Mouse (Mus musculus): Measurements from ENCODE around the gene 2310039H08Rik. TPM values are rescaled to one million over a fixed set of nuclear protein-coding genes. Genes with fewer than 3 reads are reported as not detected.

The 2310039H08Rik gene
- polyA plus RNA-seq (2012; rRNA removed): 173 and 174 TPM in 2 replicates

GRCm38 (mm10) chr17:46772404-46773277, at the start of gene 2310039H08Rik:
2310039H08Rik (plus strand) TSS chr17:46772635.

GRCm38 (mm10) chr17:46728904-46729318, 43.5 kb upstream of the 2310039H08Rik start, which contains the start of gene Gnmt:
Gnmt (minus strand) TSS chr17:46729168.

GRCm38 (mm10) chr17:46751794-46752556, 20.5 kb upstream of the 2310039H08Rik start, which contains the start of gene Cnpy3:
Cnpy3 (minus strand) TSS chr17:46752214.

DNA sequence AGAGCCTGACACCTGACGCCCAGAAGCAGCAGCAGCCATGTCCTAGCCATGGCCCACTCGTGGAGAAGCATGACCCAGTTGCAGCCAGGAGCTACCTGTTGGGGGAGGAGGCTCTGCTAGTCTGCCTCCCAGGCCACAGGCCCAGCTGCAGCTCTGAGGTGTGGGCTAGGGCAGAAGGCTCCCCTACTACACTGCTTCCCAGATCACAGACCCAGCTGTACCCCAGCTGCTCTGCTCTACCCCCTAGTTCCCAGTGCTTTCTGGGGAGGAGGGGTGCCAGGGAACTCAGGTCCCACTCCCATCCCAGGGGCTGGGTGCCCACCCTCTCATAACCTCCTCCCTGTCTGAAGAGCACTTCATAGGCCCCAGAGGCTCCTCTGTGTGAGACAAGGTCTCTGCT, 8.9 kb upstream of the 2310039H08Rik start, which contains the start of gene Ptcra:
Gene Ptcra, minus strand, starts transcription at position 169 of the 400 bp plus-strand sequence.

DNA sequence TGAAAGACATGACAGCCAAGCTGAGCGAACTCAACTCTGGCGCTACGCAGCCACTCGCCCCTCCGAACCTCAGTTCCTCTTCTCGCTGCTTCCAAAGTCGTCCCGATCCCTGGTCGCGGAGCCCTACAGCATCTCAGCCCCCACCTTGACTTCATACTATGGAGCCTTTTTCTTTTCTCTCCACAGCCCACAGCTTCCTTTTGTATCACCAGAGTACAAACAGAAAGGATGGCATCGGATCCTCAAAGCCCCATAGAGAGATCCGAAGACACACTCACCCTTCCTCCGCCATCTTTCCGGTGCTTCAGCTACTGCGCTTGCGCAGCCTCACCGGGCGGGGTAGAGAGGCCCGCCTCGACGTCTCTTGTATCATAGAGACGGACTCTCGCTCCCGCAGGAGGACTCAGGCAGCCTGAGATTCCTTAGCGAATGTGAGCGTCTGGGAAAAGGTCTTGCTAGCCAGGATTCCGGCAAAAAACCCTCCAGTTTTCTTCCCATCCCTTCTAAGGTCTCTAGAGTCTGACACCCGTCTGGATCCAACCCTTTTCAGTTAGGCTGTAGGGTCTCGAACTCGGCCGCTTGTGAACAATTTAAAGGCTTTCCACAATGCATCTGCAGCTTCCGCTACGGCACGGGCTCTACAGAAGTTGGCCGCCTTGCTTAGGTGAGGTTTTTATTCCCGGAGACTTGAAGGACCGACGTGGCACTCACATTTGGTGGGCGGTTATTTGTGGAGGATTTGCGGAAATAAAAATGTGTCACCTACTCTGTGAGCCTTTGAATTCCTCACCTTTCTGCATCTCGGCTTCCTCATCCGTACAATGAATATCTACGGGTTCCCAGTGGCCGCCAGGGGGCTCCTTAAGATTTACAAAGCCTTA, 10.1 kb downstream of the 2310039H08Rik start, which contains the start of gene Rpl7l1:
Gene Rpl7l1, minus strand, starts transcription at position 332 of the 881 bp plus-strand sequence.

Other genes with a start within 250 kb of the 2310039H08Rik start
- gene Cul9, start 226.2 kb upstream of the 2310039H08Rik start, polyA plus RNA-seq (2012; rRNA removed): 12.2 and 12.8 TPM in 2 replicates
- 229 and 257 TPM in 2 replicates for gene Srf, start 216.5 kb upstream of the 2310039H08Rik start, polyA plus RNA-seq (2012; rRNA removed)
- gene Ptk7, start 143.1 kb upstream of the 2310039H08Rik start, polyA plus RNA-seq (2012; rRNA removed): 18.7 and 23.5 TPM in 2 replicates
- 104 and 125 TPM in 2 replicates for gene Klc4, start 126.6 kb upstream of the 2310039H08Rik start, polyA plus RNA-seq (2012; rRNA removed)
- 114 and 139 TPM in 2 replicates for gene Mrpl2, start 126.4 kb upstream of the 2310039H08Rik start, polyA plus RNA-seq (2012; rRNA removed)
- gene Cul7, start 122.3 kb upstream of the 2310039H08Rik start, polyA plus RNA-seq (2012; rRNA removed): 23.0 and 25.6 TPM in 2 replicates
- 35.6 and 39.8 TPM in 2 replicates for gene Rrp36, start 98.3 kb upstream of the 2310039H08Rik start, polyA plus RNA-seq (2012; rRNA removed)
- 74.0 and 78.7 TPM in 2 replicates for gene Mea1, start 93.8 kb upstream of the 2310039H08Rik start, polyA plus RNA-seq (2012; rRNA removed)
- 74.5 and 80.0 TPM in 2 replicates for gene Klhdc3, start 91.7 kb upstream of the 2310039H08Rik start, polyA plus RNA-seq (2012; rRNA removed)
- gene Ppp2r5d, start 67.5 kb upstream of the 2310039H08Rik start, polyA plus RNA-seq (2012; rRNA removed): 49.5 and 53.3 TPM in 2 replicates
- 90.8 and 100 TPM in 2 replicates for gene Pex6, start 61.2 kb upstream of the 2310039H08Rik start, polyA plus RNA-seq (2012; rRNA removed)
- gene Gnmt, start 43.5 kb upstream of the 2310039H08Rik start, polyA plus RNA-seq (2012; rRNA removed): 2.2 and 3.6 TPM in 2 replicates
- 33.1 and 38.2 TPM in 2 replicates for gene Cnpy3, start 20.4 kb upstream of the 2310039H08Rik start, polyA plus RNA-seq (2012; rRNA removed)
- gene Ptcra, start 8.9 kb upstream of the 2310039H08Rik start, polyA plus RNA-seq (2012; rRNA removed): 0.14 TPM in 1 of 2 replicates, not detected in the other
- 12.5 and 14.0 TPM in 2 replicates for gene Rpl7l1, start 10.0 kb downstream of the 2310039H08Rik start, polyA plus RNA-seq (2012; rRNA removed)
- 9.0 and 9.2 TPM in 2 replicates for gene Bicral, start 85.8 kb downstream of the 2310039H08Rik start, polyA plus RNA-seq (2012; rRNA removed)
- 22.9 and 29.6 TPM in 2 replicates for gene Tbcc, start 118.0 kb downstream of the 2310039H08Rik start, polyA plus RNA-seq (2012; rRNA removed)
- not detected in 2 replicates for gene Prph2, start 137.8 kb downstream of the 2310039H08Rik start, polyA plus RNA-seq (2012; rRNA removed)
- gene Ubr2, start 237.9 kb downstream of the 2310039H08Rik start, polyA plus RNA-seq (2012; rRNA removed): 22.0 and 23.2 TPM in 2 replicates